Mouse (Mus musculus) liver, adult 2 months (tissue): ENCODE results near the gene Rpap2. TPM values are rescaled to one million over a fixed set of nuclear protein-coding genes. Genes with fewer than 3 reads are reported as not detected.

Source experiments
- DNase-seq: peaks from one replicate; pipeline ENCODE4 v3.0.0-alpha.2; 2011; ENCODE audit warnings: low read depth, low spot score; ENCODE audit errors: extremely low read depth
- H3K27ac ChIP-seq: fragments of 200-500 bp; replicated peaks from 2 replicates; pipeline ENCODE4 v1.5.1; 2012; ENCODE audit warnings: low read depth, mild to moderate bottlenecking, control low read depth, inconsistent platforms, low read length; ENCODE audit not compliant: insufficient read depth
- H3K27me3 ChIP-seq: fragments of 200-500 bp; 2 replicates; pipeline ENCODE4 v1.6.1; 2012; ENCODE audit warnings: mild to moderate bottlenecking, moderate library complexity, low read length, inconsistent platforms; ENCODE audit not compliant: control insufficient read depth, insufficient read depth
- H3K36me3 ChIP-seq: fragments of 200-500 bp; 2 replicates; pipeline ENCODE4 v1.6.1; 2012; ENCODE audit warnings: low read length, inconsistent platforms; ENCODE audit not compliant: control insufficient read depth, insufficient read depth
- H3K4me1 ChIP-seq: fragments of 200-500 bp; 2 replicates; pipeline ENCODE4 v1.6.1; 2011; ENCODE audit warnings: low read length; ENCODE audit not compliant: control insufficient read depth, insufficient read depth
- H3K4me3 ChIP-seq: fragments of 200-500 bp; 2 replicates; pipeline ENCODE4 v1.5.1; 2011; ENCODE audit warnings: low read depth, mild to moderate bottlenecking, control low read depth, low read length, moderate library complexity; ENCODE audit not compliant: insufficient read depth
- H3K79me2 ChIP-seq: fragments of 200-500 bp; 2 replicates; pipeline ENCODE4 v1.6.1; 2012; ENCODE audit warnings: inconsistent platforms, mild to moderate bottlenecking, low read length, moderate library complexity; ENCODE audit not compliant: control insufficient read depth, insufficient read depth
- H3K9ac ChIP-seq: fragments of 200-500 bp; 2 replicates; pipeline ENCODE4 v1.6.1; 2012; ENCODE audit warnings: low read depth, mild to moderate bottlenecking, control low read depth, inconsistent platforms, low read length
- CTCF ChIP-seq: fragments of 200-500 bp; IDR thresholded peaks from 2 replicates; pipeline ENCODE4 v1.5.1; 2011; ENCODE audit warnings: low read depth, low read length, control low read depth
- POLR2A ChIP-seq: fragments of 200-500 bp; IDR thresholded peaks from 2 replicates; pipeline ENCODE4 v1.6.1; 2011; ENCODE audit warnings: low read length, control low read depth; ENCODE audit not compliant: insufficient read depth; ENCODE audit errors: extremely low read depth
- WGBS: fragments of 180-500 bp; shearing (Covaris S2); methylation state at CpG from one replicate; pipeline ENCODE4 v1.1.7; 2018; 5-methylcytosine and 5-hydroxymethylcytosine counted together
- polyA plus RNA-seq: library from polyadenylated mRNA; depleted of rRNA; stranded (reverse); fragments of >200 nt; gene quantifications from 2 replicates; pipeline ENCODE4 v1.2.3, GENCODE M21; 2012
- total RNA-seq: library from RNA; depleted of rRNA; stranded (reverse); fragments of >200 nt; gene quantifications from 2 replicates; pipeline ENCODE4 v1.2.3, GENCODE M21; 2014

The Rpap2 gene
- total and polyA plus RNA-seq, 2 experiments: 2.6 to 11.6 TPM

GRCm38 (mm10) chr5:107650427-107650826 is 53.3 kb downstream of the Rpap2 start:
- WGBS: 94% methylated on average over 1 of the region's 1 CpGs
- H3K4me1 ChIP-seq: no peaks in the 10 kb centered on the region
- peaks cover 3% of the 10 kb centered on the region; the same call in 1 of the 2 replicates for H3K36me3 ChIP-seq
- no peak overlapping the region for H3K9ac ChIP-seq
- H3K4me3 ChIP-seq: no peak overlapping the region
- no peaks in the 10 kb centered on the region for H3K27me3 ChIP-seq
- H3K79me2 ChIP-seq: no peaks in the 10 kb centered on the region
- no peak for DNase-seq
- H3K27ac ChIP-seq: no peak overlapping the region
- no peak for TF ChIP-seq POLR2A
- TF ChIP-seq CTCF: no peak

- Histone ChIP-seq H3K36me3 (peaks cover 8% of the 10 kb centered on the region; the same call in 1 of the 2 replicates), H3K79me2 (no peaks in the 10 kb centered on the region)
Observed at GRCm38 (mm10) chr5:107652055-107652660, 55.0 kb downstream of the Rpap2 start.

GRCm38 (mm10) chr5:107678392-107678791 is 81.2 kb downstream of the Rpap2 start:
- H3K4me1 ChIP-seq: no peaks in the 10 kb centered on the region
- H3K27ac ChIP-seq: no peak overlapping the region
- no peaks in the 10 kb centered on the region for H3K79me2 ChIP-seq
- no peak overlapping the region for H3K9ac ChIP-seq
- no peaks in the 10 kb centered on the region for H3K36me3 ChIP-seq
- no peak for DNase-seq
- no peak for TF ChIP-seq POLR2A
- no peak for TF ChIP-seq CTCF
- WGBS: 72% methylated on average over 5 of the region's 5 CpGs
- H3K27me3 ChIP-seq: peaks cover 3% of the 10 kb centered on the region; the same call in 1 of the 2 replicates
- no peak overlapping the region for H3K4me3 ChIP-seq

More at GRCm38 (mm10) chr5:107652055-107652660, 55.0 kb downstream of the Rpap2 start:
- Histone ChIP-seq H3K27ac (no peak overlapping the region), H3K27me3 (no peaks in the 10 kb centered on the region), H3K4me3 (no peak overlapping the region), H3K4me1 (no peaks in the 10 kb centered on the region), H3K9ac (no peak overlapping the region)
- no peak for TF ChIP-seq POLR2A
- WGBS: 97% methylated on average over 4 of the region's 4 CpGs
- no peak for DNase-seq

DNA sequence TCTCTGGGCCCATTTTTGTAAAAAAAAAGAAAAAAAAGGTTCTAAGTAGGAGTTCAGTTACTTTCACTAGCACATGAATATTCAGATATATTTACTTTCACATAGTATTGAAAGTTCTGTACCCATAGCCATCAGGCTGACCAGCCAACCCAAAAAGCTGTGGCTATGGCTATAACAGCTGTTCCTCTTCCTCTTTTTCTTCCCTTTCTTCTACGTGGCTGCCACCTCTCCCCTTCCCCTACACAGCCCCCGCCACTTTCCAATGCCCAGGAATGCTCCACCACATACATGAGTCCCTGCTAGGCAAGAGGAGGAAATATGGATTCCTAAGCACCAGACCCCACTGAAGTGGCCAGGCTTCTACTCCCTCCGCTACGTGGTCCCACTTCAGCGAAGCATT is 84.1 kb downstream of the Rpap2 start:
- Histone ChIP-seq H3K4me1 (no peaks in the 10 kb centered on the region), H3K36me3 (no peaks in the 10 kb centered on the region), H3K9ac (no peak overlapping the region), H3K79me2 (no peaks in the 10 kb centered on the region), H3K27ac (no peak overlapping the region), H3K4me3 (no peak overlapping the region), H3K27me3 (peaks cover 3% of the 10 kb centered on the region; the same call in 1 of the 2 replicates)
- 82% methylated on average over 5 of the region's 5 CpGs for WGBS
- no peak for TF ChIP-seq CTCF
- TF ChIP-seq POLR2A: no peak
- no peak for DNase-seq

GRCm38 (mm10) chr5:107684380-107684779 is 87.2 kb downstream of the Rpap2 start:
- peak; percentile 37 for TF ChIP-seq CTCF
- no peak for TF ChIP-seq POLR2A
- peak; percentile 31 for DNase-seq
- WGBS: 77% methylated on average over 2 of the region's 2 CpGs

GRCm38 (mm10) chr5:107687161-107687560 is 90.0 kb downstream of the Rpap2 start:
- no peak for DNase-seq
- H3K79me2 ChIP-seq: no peaks in the 10 kb centered on the region
- H3K27me3 ChIP-seq: peaks cover 3% of the 10 kb centered on the region; the same call in 1 of the 2 replicates
- no peak overlapping the region for H3K4me3 ChIP-seq
- WGBS: 96% methylated on average over 5 of the region's 5 CpGs
- no peak overlapping the region for H3K9ac ChIP-seq
- peaks cover 3% of the 10 kb centered on the region; the same call in 1 of the 2 replicates for H3K4me1 ChIP-seq
- H3K27ac ChIP-seq: no peak overlapping the region
- TF ChIP-seq CTCF: no peak
- no peak for TF ChIP-seq POLR2A
- H3K36me3 ChIP-seq: no peaks in the 10 kb centered on the region

More at GRCm38 (mm10) chr5:107684380-107684779, 87.2 kb downstream of the Rpap2 start:
- Histone ChIP-seq H3K9ac (no peak overlapping the region), H3K4me1 (peaks cover 3% of the 10 kb centered on the region; the same call in 1 of the 2 replicates), H3K27ac (no peak overlapping the region), H3K27me3 (peaks cover 5% of the 10 kb centered on the region; the same call in 1 of the 2 replicates), H3K79me2 (no peaks in the 10 kb centered on the region), H3K36me3 (no peaks in the 10 kb centered on the region), H3K4me3 (no peak overlapping the region)
